Mouse (Mus musculus) testis, adult 2 months (tissue): ENCODE measurements around the gene Pno1.

Experiments used
- CTCF ChIP-seq: fragments of 200-500 bp; IDR thresholded peaks from 2 replicates; pipeline ENCODE4 v1.5.1; 2012; ENCODE audit warnings: low read depth, mild to moderate bottlenecking, inconsistent platforms, low read length, moderate library complexity; ENCODE audit not compliant: control insufficient read depth, insufficient read depth, insufficient replicate concordance
- POLR2A ChIP-seq: fragments of 200-500 bp; IDR thresholded peaks from 2 replicates; pipeline ENCODE4 v1.6.1; 2012; ENCODE audit warnings: low read depth, mild to moderate bottlenecking, inconsistent platforms, low read length, moderate library complexity; ENCODE audit not compliant: control insufficient read depth

GRCm38 (mm10) chr11:17172300-17172699, 39.1 kb downstream of the Pno1 start:
- no peak for TF ChIP-seq POLR2A
- TF ChIP-seq CTCF, result no peak
